In genomic region chrX:95366995-95367394, GRCm38 (mm10) we compare ENCODE assay signal across 19 mouse cellular contexts.
A peak's percentile ranks its signal among the peaks of the same experiment; 100 is the strongest.
DNase-seq lines count a peak whose midpoint lies in the region; TF ChIP-seq lines count a peak whose summit lies in the region.
"Had no signal": no experiment of that assay in that cellular context is flagged by ENCODE, and none has a peak within 500 bp of the region (broad histone marks: within the 10 kb centered on the region; RNA-seq: fewer than 3 reads in every experiment).

No protein-coding gene starts in this region.

- DNase-seq in frontal cortex, postnatal 36 days (ENCODE audit: low spot score in 2 of 2), result peak; percentile 7 to 11
- no peak for DNase-seq in frontal cortex, postnatal 10 days (ENCODE audit: low spot score in 2 of 2)
- DNase-seq in right cerebral cortex, adult 18-20 months, result peak; percentile 13
- DNase-seq in right cerebral cortex, postnatal 14 days, result no peak
- peak; percentile 0 for DNase-seq in brain, embryonic 14.5 days (ENCODE audit: low read depth)
- DNase-seq in testis, postnatal 14 days (ENCODE audit: low spot score), result peak; percentile 4
- no peak for DNase-seq in urinary bladder, adult 18-20 months (ENCODE audit: low spot score in 2 of 2)
- DNase-seq: adrenal gland, postnatal 14 days; B cell, adult 2 months; cerebellum, adult 11-12 months; cerebellum, postnatal 10 days; gastrocnemius, postnatal 36 days; heart, adult 2 months; heart, postnatal 14 days; kidney, postnatal 4 days; lung, embryonic 14.5 days; retina, postnatal 1 day; spleen, adult 18-20 months; thymus, postnatal 14 days had no signal

- TF ChIP-seq CTCF in brain, embryonic 14.5 days (IDR thresholded peaks at IDR 0.05; ENCODE audit: borderline replicate concordance, extremely low read depth, insufficient read depth, insufficient read length), result no peak

- no peak for TF ChIP-seq POLR2A in brain, embryonic 14.5 days (IDR thresholded peaks at IDR 0.05; ENCODE audit: borderline replicate concordance, extremely low read depth, insufficient read depth, insufficient read length, poor library complexity, severe bottlenecking)

Comparison
In these comparisons a context has a peak if more than half of its experiments do, and no peak if none do; other contexts are left out.
1. DNase-seq: peak in frontal cortex, postnatal 36 days (2 of 2), right cerebral cortex, adult 18-20 months (single experiment), brain, embryonic 14.5 days (single experiment) and testis, postnatal 14 days (single experiment); none in frontal cortex, postnatal 10 days (0 of 2), right cerebral cortex, postnatal 14 days (single experiment) and urinary bladder, adult 18-20 months (0 of 2).